In genomic region chr2:120153586-120154360, GRCm38 (mm10) we compare ENCODE assay signal across 8 mouse cellular contexts. TPM values are rescaled to one million over a fixed set of nuclear protein-coding genes. Genes with fewer than 3 reads are reported as not detected.
A peak's percentile ranks its signal among the peaks of the same experiment; 100 is the strongest.
DNase-seq lines count a peak whose midpoint lies in the region; ATAC-seq and TF ChIP-seq lines count a peak whose summit lies in the region.

No protein-coding gene starts in this region.

- H3K4me2 ChIP-seq in heart, embryonic 16.5 days (ENCODE audit: low read depth, low read length): peak overlapping the region; percentile 90
- peak overlapping the region; percentile 91 for H3K4me2 ChIP-seq in limb, embryonic 15.5 days

- DNase-seq in retina, embryonic 14.5 days (ENCODE audit: low spot score): peak; percentile 23
- DNase-seq in retina, postnatal 1 day: no peak
- no peak for DNase-seq in cerebellum, adult 11-12 months
- DNase-seq in left cerebral cortex, adult 8-10 months (ENCODE audit: low spot score in 2 of 2): no peak

- no peak for TF ChIP-seq CTCF in bone marrow, adult 2 months (IDR thresholded peaks at IDR 0.05; ENCODE audit: control insufficient read depth, insufficient read depth, low read length)

- peaks cover 8% of the 10 kb centered on the region; the same call in 1 of the 2 replicates for H3K36me3 ChIP-seq in heart, embryonic 16.5 days (ENCODE audit: control insufficient read depth, insufficient read depth)
- H3K36me3 ChIP-seq in limb, embryonic 15.5 days: no peaks in the 10 kb centered on the region

- peak; percentile 31; the same call in 1 of the 2 replicates for ATAC-seq in heart, embryonic 16.5 days (replicated peaks; ENCODE audit: extremely low read depth, insufficient read depth, low FRiP score)
- ATAC-seq in limb, embryonic 15.5 days (ENCODE audit: insufficient number of reproducible peaks, low FRiP score, low TSS enrichment, low read depth): no peak
- peak; percentile 37 for ATAC-seq in monocyte, adult 5-6 weeks (replicated peaks; ENCODE audit: insufficient number of reproducible peaks, low FRiP score, low TSS enrichment, poor library complexity, severe bottlenecking)

- WGBS in bone marrow, adult 2 months: 1% methylated on average over 38 of the region's 38 CpGs
- WGBS in heart, embryonic 16.5 days: 1% methylated on average over 38 of the region's 38 CpGs
- WGBS in limb, embryonic 15.5 days: 2% methylated on average over 38 of the region's 38 CpGs

- H3K27me3 ChIP-seq in heart, embryonic 16.5 days (ENCODE audit: control insufficient read depth, insufficient read depth, low read length): no peaks in the 10 kb centered on the region
- no peaks in the 10 kb centered on the region; the same call in 1 of the 2 replicates for H3K27me3 ChIP-seq in limb, embryonic 15.5 days

- H3K4me3 ChIP-seq in bone marrow, adult 2 months (replicated peaks; ENCODE audit: control insufficient read depth, low read depth, low read length): peak overlapping the region; percentile 83
- peak overlapping the region; percentile 88 for H3K4me3 ChIP-seq in heart, embryonic 16.5 days (ENCODE audit: low read length)
- peak overlapping the region; percentile 80 for H3K4me3 ChIP-seq in limb, embryonic 15.5 days

- H3K9ac ChIP-seq in heart, embryonic 16.5 days (ENCODE audit: low read length): peak overlapping the region; percentile 93
- H3K9ac ChIP-seq in limb, embryonic 15.5 days: peak overlapping the region; percentile 26

- peak overlapping the region; percentile 89 for H3K27ac ChIP-seq in bone marrow, adult 2 months (ENCODE audit: control insufficient read depth, insufficient read depth, low read depth, low read length, poor library complexity)
- peak overlapping the region; percentile 88 for H3K27ac ChIP-seq in heart, embryonic 16.5 days (ENCODE audit: low read length)
- H3K27ac ChIP-seq in limb, embryonic 15.5 days: peak overlapping the region; percentile 5

- H3K4me1 ChIP-seq in bone marrow, adult 2 months (ENCODE audit: control insufficient read depth, insufficient read depth, low read length): no peaks in the 10 kb centered on the region; the same call in 1 of the 2 replicates
- H3K4me1 ChIP-seq in heart, embryonic 16.5 days (ENCODE audit: control insufficient read depth, insufficient read depth, low read length): peaks cover 25% of the 10 kb centered on the region
- H3K4me1 ChIP-seq in limb, embryonic 15.5 days: peaks cover 16% of the 10 kb centered on the region

- TF ChIP-seq POLR2A in bone marrow, adult 2 months (IDR thresholded peaks at IDR 0.05; ENCODE audit: borderline replicate concordance, control insufficient read depth, low read depth, low read length): peak; percentile 50; the same call in 1 of the 2 replicates

- H3K9me3 ChIP-seq in heart, embryonic 16.5 days (replicated peaks; ENCODE audit: control insufficient read depth, low read length): peaks cover 3% of the 10 kb centered on the region; the same call in 1 of the 2 replicates
- no peaks in the 10 kb centered on the region for H3K9me3 ChIP-seq in limb, embryonic 15.5 days

RNA-seq across cellular contexts. Expression of gene Ehd4, which starts 0.6 kb away (rescaled TPM):
- 15.4 and 23.7 TPM in 2 replicates for polyA plus RNA-seq in bone marrow, adult 2 months (2011; ENCODE audit: insufficient read depth, insufficient read length, low replicate concordance, missing spikeins)
- 163 and 195 TPM in 2 replicates for polyA plus RNA-seq in heart, embryonic 16.5 days (2015; fragmentation: Nextera tagmentation; extraction: Ambion mirVana)
- polyA plus RNA-seq in limb, embryonic 15.5 days (2015; fragmentation: Nextera tagmentation; extraction: Ambion mirVana): 60.6 and 97.0 TPM in 2 replicates
- total RNA-seq in monocyte, adult 5-6 weeks (2017): 102 to 129 TPM (median 116 TPM) in 3 replicates
- total RNA-seq in left cerebral cortex, adult 8-10 months (2022): 10 to 100 TPM; 13.5 to 20.3 (median 16.0) TPM

Comparison
In these comparisons a context has a peak if more than half of its experiments do, and no peak if none do; other contexts are left out.
1. H3K27ac ChIP-seq: peak in every context shown above with its lines; median percentile 89 in bone marrow, adult 2 months; 88 in heart, embryonic 16.5 days; 5 in limb, embryonic 15.5 days.